Mouse (Mus musculus) B cell, adult 2 months (primary cell): ENCODE results near the gene Ttc19.
"Not testable (repeated sequence)": the region's sequence is repeated elsewhere in the genome, so short reads cannot be mapped to it uniquely, and the experiment has no call there.

Experiments
- DNase-seq, 2 experiments: peaks; one replicate each; pipeline ENCODE4 v3.0.0; 2022

Gene Ttc19

GRCm38 (mm10) chr11:62285020-62285419, 3.7 kb downstream of the Ttc19 start:
- no peak for DNase-seq

GRCm38 (mm10) chr11:62287700-62288099, 6.4 kb downstream of the Ttc19 start:
- no peak for DNase-seq

- no peak for DNase-seq
Measured at GRCm38 (mm10) chr11:62294121-62294520, 12.8 kb downstream of the Ttc19 start.

GRCm38 (mm10) chr11:62298883-62299282, 17.6 kb downstream of the Ttc19 start:
- no peak for DNase-seq

- DNase-seq = no peak
Measured at GRCm38 (mm10) chr11:62305866-62306265, 24.6 kb downstream of the Ttc19 start.

- no peak for DNase-seq
Measured at GRCm38 (mm10) chr11:62309296-62309695, 28.0 kb downstream of the Ttc19 start.

- DNase-seq = no peak
Measured at GRCm38 (mm10) chr11:62314984-62315383, 33.7 kb downstream of the Ttc19 start.

- no peak for DNase-seq
Measured at GRCm38 (mm10) chr11:62317746-62318145, 36.5 kb downstream of the Ttc19 start.

GRCm38 (mm10) chr11:62320097-62320496, 38.8 kb downstream of the Ttc19 start:
- DNase-seq = no peak

GRCm38 (mm10) chr11:62323659-62324058, 42.4 kb downstream of the Ttc19 start:
- no peak for DNase-seq

GRCm38 (mm10) chr11:62331141-62331540, 49.9 kb downstream of the Ttc19 start:
- no peak for DNase-seq

GRCm38 (mm10) chr11:62332228-62332627, 51.0 kb downstream of the Ttc19 start:
- DNase-seq = no peak

GRCm38 (mm10) chr11:62343002-62343401, 61.7 kb downstream of the Ttc19 start:
- DNase-seq = no peak

GRCm38 (mm10) chr11:62351948-62352347, 70.7 kb downstream of the Ttc19 start:
- DNase-seq = no peak

GRCm38 (mm10) chr11:62355216-62355615, 73.9 kb downstream of the Ttc19 start:
- no peak for DNase-seq

- no peak for DNase-seq
Measured at GRCm38 (mm10) chr11:62366879-62367278, 85.6 kb downstream of the Ttc19 start.

- no peak for DNase-seq
Measured at GRCm38 (mm10) chr11:62369924-62370323, 88.7 kb downstream of the Ttc19 start.

GRCm38 (mm10) chr11:62371776-62372175, 90.5 kb downstream of the Ttc19 start:
- no peak for DNase-seq

GRCm38 (mm10) chr11:62377202-62377851, 96.1 kb downstream of the Ttc19 start:
- not testable (repeated sequence) for DNase-seq
